Mouse (Mus musculus) midbrain, embryonic 16.5 days (tissue): Measurements from ENCODE around the gene Bbs9. TPM values are rescaled to one million over a fixed set of nuclear protein-coding genes. Genes with fewer than 3 reads are reported as not detected.

Experiments used
- ATAC-seq: fragments of 200-750 bp; cut with Nextera tagmentation; 2 replicates; pipeline ENCODE4 v1.8.0; 2017; ENCODE audit warnings: moderate TSS enrichment
- H3K27ac ChIP-seq: fragments of 300-500 bp; sonication (generic); 2 replicates; pipeline ENCODE4 v1.5.1; 2014; ENCODE audit warnings: mild to moderate bottlenecking, low read length, mixed read lengths
- H3K27me3 ChIP-seq: fragments of 300-500 bp; sonication (generic); 2 replicates; pipeline ENCODE4 v1.6.1; 2014; ENCODE audit warnings: low read depth, low read length, mixed read lengths; ENCODE audit not compliant: control insufficient read depth, insufficient read depth
- H3K36me3 ChIP-seq: fragments of 300-500 bp; sonication (generic); 2 replicates; pipeline ENCODE4 v1.6.1; 2014; ENCODE audit warnings: mild to moderate bottlenecking, low read length, moderate library complexity, mixed read lengths; ENCODE audit not compliant: control insufficient read depth, insufficient read depth
- H3K4me1 ChIP-seq: fragments of 300-500 bp; sonication (generic); 2 replicates; pipeline ENCODE4 v1.6.1; 2014; ENCODE audit warnings: mild to moderate bottlenecking, low read length, mixed read lengths; ENCODE audit not compliant: control insufficient read depth, insufficient read depth
- H3K4me2 ChIP-seq: fragments of 300-500 bp; sonication (generic); 2 replicates; pipeline ENCODE4 v1.6.1; 2014; ENCODE audit warnings: mild to moderate bottlenecking, low read length, mixed read lengths
- H3K4me3 ChIP-seq: fragments of 300-500 bp; sonication (generic); 2 replicates; pipeline ENCODE4 v1.5.1; 2014; ENCODE audit warnings: low read depth, mild to moderate bottlenecking, low read length, moderate library complexity, mixed read lengths
- H3K9ac ChIP-seq: fragments of 300-500 bp; sonication (generic); 2 replicates; pipeline ENCODE4 v1.6.1; 2014; ENCODE audit warnings: low read depth, low read length, mixed read lengths
- H3K9me3 ChIP-seq: fragments of 300-500 bp; sonication (generic); replicated peaks from 2 replicates; pipeline ENCODE4 v1.6.1; 2014; ENCODE audit warnings: mild to moderate bottlenecking, low read length, mixed read lengths; ENCODE audit not compliant: control insufficient read depth, poor library complexity, severe bottlenecking
- WGBS: fragments of 180-500 bp; shearing (Covaris S2); extraction: QIAGEN DNeasy Blood & Tissue Kit; methylation state at CpG from one replicate; pipeline ENCODE4 v1.1.7; 2014; 5-methylcytosine and 5-hydroxymethylcytosine counted together
- polyA plus RNA-seq: library from polyadenylated mRNA; unstranded; fragments of >200 nt; fragmentation: Nextera tagmentation; extraction: Ambion mirVana; gene quantifications from 2 replicates; pipeline ENCODE4 v1.2.1, GENCODE M21; 2015

The Bbs9 gene
- polyA plus RNA-seq, 1 experiment from 2014 or later: 29.3 TPM

DNA sequence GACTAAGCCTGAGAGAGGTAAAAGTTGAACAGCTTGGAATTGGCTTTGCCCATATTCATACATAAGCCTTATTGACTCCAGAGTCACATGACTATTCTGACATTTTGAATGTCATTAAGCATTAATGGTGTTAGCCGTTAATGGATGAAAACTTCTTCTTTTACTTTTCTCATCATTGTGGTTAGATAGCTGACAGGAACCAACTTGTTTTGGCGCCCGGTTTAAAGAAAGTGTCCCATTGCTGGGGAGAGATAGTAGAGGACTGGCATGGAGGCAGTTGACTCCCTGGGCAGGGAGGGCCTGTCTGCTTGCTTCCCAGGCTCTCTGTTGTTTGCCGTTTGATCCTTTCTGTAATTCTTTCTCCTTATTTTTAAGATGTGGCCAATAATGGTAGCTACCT lies 312.9 kb downstream of the Bbs9 start:
- H3K36me3 ChIP-seq: no peaks in the 10 kb centered on the region
- H3K4me2 ChIP-seq: no peak overlapping the region
- no peaks in the 10 kb centered on the region for H3K4me1 ChIP-seq
- no peak overlapping the region for H3K4me3 ChIP-seq
- no peaks in the 10 kb centered on the region for H3K9me3 ChIP-seq
- H3K9ac ChIP-seq: no peak overlapping the region
- WGBS: 94% methylated on average over 4 of the region's 4 CpGs
- no peak for ATAC-seq
- no peaks in the 10 kb centered on the region for H3K27me3 ChIP-seq
- no peak overlapping the region for H3K27ac ChIP-seq

DNA sequence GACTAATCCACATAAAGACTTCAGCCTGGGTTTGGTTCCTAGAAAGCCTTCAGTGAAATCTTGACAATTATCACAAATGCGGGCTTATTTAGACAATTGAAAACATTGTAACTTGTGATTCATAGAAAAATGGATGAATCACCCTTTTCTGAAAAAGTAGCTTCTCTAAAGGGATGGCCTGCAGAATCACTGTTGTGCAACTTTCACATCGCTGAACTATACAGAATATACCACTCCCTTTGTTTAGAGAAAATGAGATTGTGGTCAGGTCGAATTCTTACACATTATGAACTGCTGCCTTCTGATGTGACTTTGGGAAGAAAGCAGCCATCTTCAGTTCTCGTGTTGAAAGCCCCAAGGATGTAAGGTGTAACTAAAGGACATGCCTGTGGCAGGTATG lies 313.3 kb downstream of the Bbs9 start:
- H3K4me2 ChIP-seq: no peak overlapping the region
- H3K4me3 ChIP-seq: no peak overlapping the region
- no peak overlapping the region for H3K9ac ChIP-seq
- no peaks in the 10 kb centered on the region for H3K9me3 ChIP-seq
- H3K27me3 ChIP-seq: no peaks in the 10 kb centered on the region
- ATAC-seq: no peak
- H3K36me3 ChIP-seq: no peaks in the 10 kb centered on the region
- WGBS: 87% methylated on average over 4 of the region's 4 CpGs
- H3K27ac ChIP-seq: no peak overlapping the region
- H3K4me1 ChIP-seq: no peaks in the 10 kb centered on the region

DNA sequence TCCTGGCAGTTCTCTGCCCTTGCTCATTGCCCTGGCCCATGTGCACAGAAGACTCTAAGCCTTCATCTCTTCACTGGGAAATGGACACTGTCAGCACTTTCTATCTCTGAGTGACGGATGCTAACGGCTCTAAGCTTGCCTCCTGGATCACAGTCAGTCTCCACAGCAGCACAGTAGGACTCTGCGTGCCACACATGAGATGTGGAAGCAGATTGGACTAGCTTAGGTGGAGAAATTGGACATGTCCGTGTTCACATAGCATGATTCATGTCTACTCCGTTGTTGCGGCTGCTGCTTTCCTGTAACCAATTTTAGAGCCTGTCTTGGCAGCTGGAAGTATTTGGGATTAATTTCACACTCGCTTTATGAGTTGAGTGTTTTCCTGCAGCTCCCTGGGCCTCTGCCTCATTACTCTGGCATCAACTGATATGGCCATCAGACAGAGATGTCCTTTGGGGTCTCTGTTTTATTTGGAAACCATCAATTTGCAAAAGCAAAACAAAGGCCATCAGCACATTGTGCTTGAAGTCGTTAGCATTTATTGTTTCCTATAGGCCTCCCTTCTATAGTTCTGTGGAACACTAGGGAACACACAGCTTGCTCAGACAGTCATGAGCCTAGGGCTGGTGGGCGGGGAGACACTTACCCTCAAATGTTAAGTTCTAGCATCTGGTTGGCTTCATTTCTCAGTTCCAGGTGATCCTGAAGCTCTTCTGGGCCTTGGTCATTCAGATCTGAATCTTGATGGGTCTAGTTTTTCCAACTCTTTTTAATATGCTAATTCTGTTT lies 314.1 kb downstream of the Bbs9 start:
- H3K4me1 ChIP-seq: no peaks in the 10 kb centered on the region
- ATAC-seq: no peak
- H3K4me2 ChIP-seq: no peak overlapping the region
- H3K27ac ChIP-seq: no peak overlapping the region
- H3K27me3 ChIP-seq: no peaks in the 10 kb centered on the region
- H3K4me3 ChIP-seq: no peak overlapping the region
- WGBS: 91% methylated on average over 9 of the region's 9 CpGs
- H3K9ac ChIP-seq: no peak overlapping the region
- no peaks in the 10 kb centered on the region for H3K36me3 ChIP-seq
- H3K9me3 ChIP-seq: no peaks in the 10 kb centered on the region

DNA sequence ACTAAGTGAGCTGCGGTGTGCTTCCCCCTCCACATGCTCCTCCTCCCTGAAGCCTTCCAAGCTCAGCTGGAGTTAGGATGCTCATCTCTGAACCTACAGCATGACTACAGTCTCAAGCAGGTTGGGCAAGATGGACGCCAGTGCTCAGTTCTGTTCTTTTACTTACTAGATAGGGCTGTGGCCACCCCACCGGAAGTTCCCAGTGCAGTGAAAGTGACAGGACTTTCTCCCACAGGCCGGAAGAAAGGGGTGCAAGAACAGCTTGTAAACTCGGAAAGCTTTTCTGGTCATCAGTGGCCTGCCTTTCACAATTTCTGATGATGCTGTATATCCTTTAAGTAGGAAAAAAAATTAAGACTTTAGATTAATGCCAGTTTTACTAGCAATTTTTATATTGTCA lies 315.7 kb downstream of the Bbs9 start:
- Histone ChIP-seq H3K4me2 (no peak overlapping the region), H3K9me3 (no peaks in the 10 kb centered on the region), H3K4me1 (no peaks in the 10 kb centered on the region), H3K27ac (no peak overlapping the region), H3K27me3 (no peaks in the 10 kb centered on the region), H3K4me3 (no peak overlapping the region), H3K9ac (no peak overlapping the region), H3K36me3 (no peaks in the 10 kb centered on the region)
- ATAC-seq: no peak
- WGBS: 96% methylated on average over 5 of the region's 5 CpGs

DNA sequence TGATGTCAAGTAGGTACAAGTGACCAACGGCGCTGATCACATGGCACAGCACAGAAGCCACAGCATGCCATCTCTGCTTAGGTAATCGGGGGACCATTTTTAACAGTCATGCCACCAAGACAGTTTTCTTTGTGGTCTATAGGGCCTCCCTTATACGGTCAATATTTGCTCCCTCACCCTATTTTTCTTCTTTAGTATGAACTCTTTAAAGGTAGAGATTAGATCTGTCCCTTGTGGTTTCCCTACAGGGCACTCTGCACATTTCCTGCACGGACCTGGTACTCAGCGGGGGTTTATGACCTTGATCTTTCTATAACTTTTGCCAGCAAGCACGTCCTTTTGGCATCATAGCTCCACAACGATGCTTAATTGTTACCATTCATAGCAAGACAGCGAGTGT lies 316.2 kb downstream of the Bbs9 start:
- Histone ChIP-seq H3K9me3 (no peaks in the 10 kb centered on the region), H3K4me3 (no peak overlapping the region), H3K27ac (no peak overlapping the region), H3K4me1 (no peaks in the 10 kb centered on the region), H3K4me2 (no peak overlapping the region), H3K27me3 (no peaks in the 10 kb centered on the region), H3K36me3 (no peaks in the 10 kb centered on the region), H3K9ac (no peak overlapping the region)
- 89% methylated on average over 9 of the region's 9 CpGs for WGBS
- ATAC-seq: no peak

DNA sequence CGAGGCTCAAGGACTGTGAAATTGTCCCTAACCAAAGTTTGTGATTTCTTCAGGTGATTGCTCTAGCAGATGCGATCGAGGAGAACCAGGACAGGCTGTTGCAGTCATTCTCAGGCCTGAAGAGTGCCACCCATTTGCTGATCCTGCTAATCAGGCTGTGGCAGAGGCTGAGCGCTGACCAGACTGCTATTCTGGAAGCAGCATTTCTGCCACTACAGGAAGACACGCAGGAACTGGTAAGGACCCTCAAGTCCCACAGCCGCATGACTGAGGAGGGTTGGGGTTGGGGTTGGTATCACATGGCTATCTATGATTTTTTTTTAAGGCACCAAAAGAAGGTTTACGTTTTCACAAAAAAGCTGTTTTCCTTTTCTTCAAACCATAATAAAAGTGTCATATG lies 318.2 kb downstream of the Bbs9 start:
- 80% methylated on average over 7 of the region's 7 CpGs for WGBS
- H3K36me3 ChIP-seq: no peaks in the 10 kb centered on the region
- H3K27me3 ChIP-seq: no peaks in the 10 kb centered on the region
- no peak overlapping the region for H3K4me2 ChIP-seq
- H3K9me3 ChIP-seq: no peaks in the 10 kb centered on the region
- ATAC-seq: no peak
- no peak overlapping the region for H3K4me3 ChIP-seq
- H3K9ac ChIP-seq: no peak overlapping the region
- H3K27ac ChIP-seq: no peak overlapping the region
- no peaks in the 10 kb centered on the region for H3K4me1 ChIP-seq

DNA sequence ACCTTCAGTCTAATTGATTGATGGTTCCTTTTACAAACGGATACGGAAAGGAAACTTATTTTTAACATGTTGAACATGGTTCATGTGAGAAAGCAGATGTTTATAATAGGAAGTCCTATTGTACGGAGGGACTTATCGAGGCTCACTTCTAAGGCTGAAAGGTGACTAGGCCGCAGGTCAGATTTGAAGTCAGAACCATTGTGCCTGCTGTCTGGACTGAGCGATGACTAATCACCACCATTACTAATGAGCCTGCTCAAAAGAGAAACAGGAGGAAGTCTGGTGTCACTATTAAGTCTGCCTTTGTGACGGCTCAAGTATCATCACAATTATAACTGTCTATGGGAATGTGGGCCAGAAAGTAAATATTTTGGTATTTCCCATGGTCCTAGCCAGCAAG lies 325.2 kb downstream of the Bbs9 start:
- Histone ChIP-seq H3K4me1 (no peaks in the 10 kb centered on the region), H3K36me3 (no peaks in the 10 kb centered on the region), H3K27ac (no peak overlapping the region), H3K9ac (no peak overlapping the region), H3K9me3 (no peaks in the 10 kb centered on the region), H3K4me3 (no peak overlapping the region), H3K4me2 (no peak overlapping the region), H3K27me3 (no peaks in the 10 kb centered on the region)
- no peak for ATAC-seq
- WGBS: 88% methylated on average over 7 of the region's 7 CpGs

DNA sequence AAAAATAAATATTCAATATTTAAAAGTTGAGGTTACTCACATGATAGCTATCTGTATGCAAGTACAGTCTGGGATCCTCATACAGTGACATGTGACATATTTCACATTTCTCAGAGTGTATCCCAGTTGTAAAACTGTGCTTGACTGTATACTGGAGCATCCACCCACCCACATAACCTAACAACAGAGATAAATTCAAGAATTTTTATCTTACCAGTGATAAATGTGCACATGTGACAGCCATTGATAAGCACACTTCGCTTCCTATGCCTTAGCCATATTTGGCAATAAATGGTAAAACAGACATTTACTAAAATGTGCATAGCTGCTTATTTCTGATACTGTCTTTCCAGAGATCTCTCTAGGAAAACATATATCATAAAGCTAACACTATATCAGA lies 330.5 kb downstream of the Bbs9 start:
- no peak overlapping the region for H3K27ac ChIP-seq
- H3K36me3 ChIP-seq: no peaks in the 10 kb centered on the region
- no peaks in the 10 kb centered on the region for H3K9me3 ChIP-seq
- H3K4me1 ChIP-seq: no peaks in the 10 kb centered on the region
- H3K9ac ChIP-seq: no peak overlapping the region
- H3K4me3 ChIP-seq: no peak overlapping the region
- WGBS: 87% methylated on average over 1 of the region's 1 CpGs
- ATAC-seq: no peak
- no peak overlapping the region for H3K4me2 ChIP-seq
- no peaks in the 10 kb centered on the region for H3K27me3 ChIP-seq

DNA sequence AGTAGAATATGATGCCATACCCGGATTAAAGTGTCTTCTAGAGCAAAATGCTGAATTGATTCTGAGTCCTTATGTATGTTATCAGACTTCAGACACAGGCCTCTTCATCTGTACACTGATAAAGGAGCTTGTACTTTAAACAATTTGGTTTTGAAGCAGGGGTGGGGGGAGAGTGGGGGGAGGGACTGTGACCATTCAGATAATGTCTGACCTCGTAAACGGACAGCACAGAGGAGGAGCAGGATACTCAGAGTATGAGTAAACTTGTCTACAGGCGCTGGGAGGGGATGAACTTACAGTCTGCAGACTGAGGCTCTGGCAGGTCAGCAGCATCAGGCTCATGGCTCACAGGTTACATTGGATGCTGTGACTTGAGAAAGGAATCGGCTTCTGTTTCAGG lies 331.0 kb downstream of the Bbs9 start:
- no peak for ATAC-seq
- 76% methylated on average over 5 of the region's 5 CpGs for WGBS
- H3K4me1 ChIP-seq: no peaks in the 10 kb centered on the region
- H3K27me3 ChIP-seq: no peaks in the 10 kb centered on the region
- H3K9ac ChIP-seq: no peak overlapping the region
- H3K4me3 ChIP-seq: no peak overlapping the region
- no peak overlapping the region for H3K4me2 ChIP-seq
- no peak overlapping the region for H3K27ac ChIP-seq
- no peaks in the 10 kb centered on the region for H3K9me3 ChIP-seq
- no peaks in the 10 kb centered on the region for H3K36me3 ChIP-seq
